Mouse (Mus musculus) CD4-positive helper T cell, adult 2 months (primary cell): Measurements from ENCODE around the gene Arhgap15.

Experiments
- DNase-seq: peaks from one replicate; pipeline ENCODE4 v3.0.0-alpha.2; 2012; ENCODE audit warnings: low read depth, missing footprints, low spot score

The Arhgap15 gene

DNA sequence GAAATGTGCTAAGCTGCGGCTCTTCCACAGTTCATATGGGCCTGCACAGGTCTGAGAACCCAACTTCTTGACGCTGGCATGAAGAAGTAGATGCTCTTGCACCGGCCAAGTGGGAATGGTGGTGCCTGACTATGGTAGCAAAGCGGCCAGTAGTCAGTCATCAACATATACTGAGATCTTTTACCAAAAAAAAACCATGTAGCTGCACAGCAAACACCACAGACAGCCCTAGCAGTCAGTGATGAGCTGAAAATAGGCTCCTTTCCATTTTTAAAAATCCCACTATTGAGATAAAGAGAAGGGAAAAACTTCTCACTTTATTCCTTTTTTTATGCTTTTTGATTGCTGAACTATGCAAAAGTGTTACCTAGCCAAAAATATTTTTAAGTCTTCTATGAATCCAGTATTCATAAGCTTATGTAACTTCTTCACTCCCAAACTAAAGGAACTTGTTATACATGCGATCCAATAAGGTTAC, 175.3 kb downstream of the Arhgap15 start:
- DNase-seq: no peak

DNA sequence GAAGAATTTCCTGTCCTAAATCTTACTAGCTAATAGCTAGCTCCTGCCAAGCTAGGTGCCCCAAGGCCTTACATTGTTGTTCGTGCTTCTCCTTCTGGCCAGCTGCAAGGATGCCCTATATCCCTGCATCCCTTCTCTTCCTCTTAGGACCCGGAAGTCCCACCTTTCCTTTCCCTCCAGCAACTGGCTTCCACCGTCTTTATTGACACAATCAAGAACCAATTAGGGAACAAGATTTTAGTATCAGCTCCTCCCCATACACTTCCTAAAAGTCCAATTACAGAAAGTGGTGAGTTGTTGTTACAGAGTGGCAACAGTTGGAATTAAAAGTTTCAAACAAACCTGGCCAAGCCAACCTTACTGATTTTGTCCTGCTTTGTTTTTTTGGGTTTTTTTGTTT, 183.1 kb downstream of the Arhgap15 start:
- DNase-seq: no peak

DNA sequence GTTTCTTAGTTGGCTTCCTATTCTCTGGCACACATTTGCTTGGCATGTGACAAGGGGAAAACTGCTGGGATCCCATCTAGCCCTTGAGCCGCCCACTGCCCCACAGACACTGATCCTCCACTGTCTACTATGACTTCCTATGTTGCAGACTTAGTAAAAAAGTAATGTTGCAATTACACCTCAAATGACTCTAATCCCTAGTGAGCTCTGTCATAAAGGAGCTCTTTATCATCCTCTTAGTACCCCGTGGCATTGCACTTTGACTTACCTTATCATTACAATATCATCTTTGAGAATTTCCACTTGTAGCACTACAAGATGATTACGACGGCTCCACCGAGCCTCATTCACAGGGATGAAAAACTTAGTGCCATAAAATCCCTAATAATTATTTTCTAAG, 190.6 kb downstream of the Arhgap15 start:
- DNase-seq: no peak

DNA sequence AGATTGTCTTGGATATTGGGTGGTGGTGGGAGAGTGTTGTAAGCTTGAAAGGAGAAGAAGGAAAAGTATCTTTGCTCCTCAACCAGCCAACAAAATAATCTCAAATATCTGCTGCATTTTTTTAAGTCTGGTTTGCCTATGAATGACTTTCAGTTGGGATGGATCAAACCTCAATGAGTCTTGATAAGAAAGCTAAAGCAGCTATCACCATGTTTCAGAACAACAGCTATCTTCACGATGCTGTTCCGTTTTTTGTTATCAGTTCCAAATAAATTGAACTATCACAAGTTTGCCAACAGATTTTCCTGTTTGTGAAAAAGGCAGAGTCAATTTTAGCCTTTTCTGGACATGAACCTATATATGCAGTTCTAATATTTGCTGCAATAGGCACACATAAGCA, 197.1 kb downstream of the Arhgap15 start:
- DNase-seq: no peak

DNA sequence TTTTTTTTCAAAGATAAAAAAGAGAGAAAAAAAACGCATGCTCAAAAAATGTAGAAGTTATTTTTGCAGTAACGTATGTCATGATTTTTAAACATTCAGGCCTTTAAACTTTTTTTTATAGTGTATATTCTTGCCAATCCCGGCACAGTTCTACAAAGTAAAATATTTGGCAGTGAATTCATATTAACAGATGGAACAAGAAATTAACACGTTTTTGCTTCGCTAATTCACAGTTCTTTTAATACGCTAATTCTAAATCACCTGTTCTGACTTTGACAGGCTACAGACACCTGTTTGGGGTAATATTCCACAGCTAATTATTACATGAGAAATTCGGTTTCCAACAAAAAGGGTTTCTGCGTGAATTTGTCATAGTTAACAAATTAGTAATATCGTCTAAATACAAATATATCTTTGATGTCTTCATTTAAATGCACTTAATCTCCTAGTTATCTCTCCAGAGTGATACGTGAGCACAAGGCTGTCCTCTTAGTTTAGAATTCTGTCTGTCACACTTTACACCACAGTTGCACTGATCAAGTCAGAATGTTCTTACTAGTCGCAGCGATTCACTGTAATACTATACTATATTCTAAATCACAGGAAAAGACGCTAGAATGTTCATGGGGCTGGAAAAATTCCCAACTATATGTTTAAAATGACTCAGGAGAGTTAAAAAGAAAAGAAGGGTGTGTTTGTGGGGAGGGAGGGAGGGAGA, 201.3 kb downstream of the Arhgap15 start:
- DNase-seq: no peak

DNA sequence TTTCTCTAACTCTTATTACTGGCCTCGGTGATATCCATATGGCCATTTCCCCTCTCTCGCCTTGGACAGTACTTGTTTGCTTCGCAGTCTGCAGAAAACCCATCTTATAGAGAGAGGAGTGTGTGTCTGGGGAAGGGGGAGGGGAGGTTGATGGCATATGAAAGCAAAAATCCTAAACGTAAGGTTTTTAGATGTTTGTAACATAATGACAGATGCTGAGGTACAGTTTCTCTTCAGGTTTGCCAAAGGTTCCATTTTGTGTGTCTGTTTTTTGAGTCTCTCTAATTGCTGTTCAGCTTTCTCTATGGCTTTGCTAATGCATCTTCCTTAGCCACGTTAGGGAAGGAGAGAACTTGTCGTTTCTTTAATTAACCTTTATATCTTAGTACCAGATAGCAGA, 202.1 kb downstream of the Arhgap15 start:
- no peak for DNase-seq

DNA sequence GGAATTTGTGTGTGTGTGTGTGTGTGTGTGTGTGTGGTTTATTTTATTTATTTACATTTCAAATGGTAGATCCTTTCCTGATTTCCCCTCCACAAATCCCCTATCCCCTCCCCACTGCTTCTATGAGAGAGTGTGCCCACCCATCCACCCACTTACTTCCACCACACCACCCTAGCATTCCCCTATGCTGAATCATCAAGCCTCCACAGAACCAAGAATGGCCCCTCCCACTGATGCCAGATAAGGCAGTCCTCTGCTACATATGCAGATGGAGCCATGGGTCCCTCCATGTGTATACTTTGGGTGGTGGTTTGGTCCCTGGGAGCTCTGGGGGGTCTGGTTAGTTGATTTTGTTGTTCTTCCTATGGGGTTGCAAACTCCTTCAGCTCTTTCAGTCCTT, 210.6 kb downstream of the Arhgap15 start:
- no peak for DNase-seq

DNA sequence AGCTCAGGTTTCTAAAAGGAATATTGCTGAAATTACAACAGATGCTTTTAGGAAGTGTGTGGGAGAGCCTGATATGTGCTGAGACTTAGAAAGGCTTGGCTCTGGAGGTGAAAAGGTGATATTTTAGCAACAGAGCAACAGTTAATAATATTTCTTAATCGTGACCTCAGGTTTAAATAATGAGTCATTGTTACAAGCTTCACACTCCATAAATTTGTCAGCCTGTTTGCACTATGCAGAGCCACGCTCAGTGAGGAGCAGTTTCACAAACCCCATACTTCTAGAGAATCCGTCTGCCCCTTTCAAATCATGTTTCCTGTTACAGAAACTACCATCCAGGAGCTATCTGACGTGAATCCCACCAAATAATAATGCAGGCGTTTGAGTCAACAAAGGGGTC, 213.8 kb downstream of the Arhgap15 start:
- DNase-seq: no peak

DNA sequence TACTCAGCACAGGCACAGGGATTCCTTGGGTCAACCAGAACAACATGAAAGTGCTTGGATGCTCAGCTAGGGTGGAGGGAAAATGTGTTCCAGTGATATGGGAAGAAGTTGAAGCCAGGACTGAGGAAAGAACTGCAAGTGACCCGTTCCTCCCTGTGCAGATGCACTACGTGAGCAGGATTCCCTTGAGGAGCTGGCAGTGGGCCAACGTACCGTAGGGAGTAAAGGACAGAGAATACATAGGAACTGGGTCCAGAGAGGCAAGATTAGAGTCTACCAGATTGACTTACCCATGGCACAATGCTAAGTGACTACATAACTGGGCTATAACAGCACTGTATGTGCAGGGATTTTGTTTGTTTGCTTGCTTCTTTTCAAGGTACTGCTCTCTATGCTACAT, 220.0 kb downstream of the Arhgap15 start:
- no peak for DNase-seq

DNA sequence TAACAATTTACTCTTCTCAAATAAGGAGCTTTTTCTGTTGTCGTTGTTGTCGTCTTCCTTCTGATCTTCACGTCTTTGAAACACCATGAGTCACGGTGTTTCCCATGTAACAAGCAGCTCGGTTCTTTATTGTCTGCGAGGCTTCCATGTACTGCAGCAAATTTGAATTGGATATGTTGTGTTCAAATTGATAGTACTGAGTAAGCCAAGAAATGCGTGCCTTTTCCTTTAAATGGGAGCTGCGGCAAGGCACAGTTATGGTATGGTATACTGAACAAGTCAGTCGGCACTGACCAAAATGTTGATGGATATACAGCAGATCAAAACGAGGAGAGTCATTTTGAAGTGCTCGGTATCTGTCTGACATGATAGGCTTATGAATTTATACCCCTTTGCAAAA, 229.1 kb downstream of the Arhgap15 start:
- no peak for DNase-seq

DNA sequence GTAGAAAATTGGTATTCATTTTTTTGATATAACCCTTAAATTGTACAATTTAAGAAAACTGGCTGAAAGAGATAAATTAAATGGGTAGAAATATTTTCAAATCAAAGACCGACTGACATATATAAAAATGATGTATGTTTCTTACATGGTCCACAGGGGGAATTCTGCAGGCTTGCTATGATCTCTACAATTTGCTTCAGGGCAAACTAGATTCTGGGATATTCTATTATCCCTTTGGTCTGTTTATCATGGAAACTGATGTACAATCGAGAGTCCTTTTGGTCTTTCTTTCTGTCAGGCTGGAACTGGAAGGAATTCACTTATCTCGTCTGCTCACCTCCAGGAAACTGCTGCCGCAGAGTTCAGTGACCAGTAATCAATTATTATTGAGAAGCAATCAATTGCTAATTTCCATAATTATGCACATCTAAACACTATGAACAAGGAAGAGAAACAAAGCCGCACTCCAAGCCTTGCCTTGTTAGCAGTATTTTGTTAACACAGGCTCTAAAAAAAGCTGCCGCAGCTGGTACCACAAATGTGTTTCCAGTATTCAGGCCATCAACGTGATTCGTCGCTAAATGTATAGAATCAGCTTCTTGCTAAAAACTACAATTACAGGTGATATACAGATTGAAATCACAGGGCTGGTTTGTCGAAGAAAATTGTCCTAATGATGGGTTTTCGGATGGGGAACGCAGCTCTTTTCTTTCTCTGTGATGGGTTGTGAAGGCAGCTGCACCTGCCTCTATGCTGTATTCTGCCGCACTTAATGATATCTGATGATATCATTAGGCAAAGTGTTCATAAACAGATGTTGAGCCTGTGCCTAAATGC, 229.8 kb downstream of the Arhgap15 start:
- DNase-seq: no peak

DNA sequence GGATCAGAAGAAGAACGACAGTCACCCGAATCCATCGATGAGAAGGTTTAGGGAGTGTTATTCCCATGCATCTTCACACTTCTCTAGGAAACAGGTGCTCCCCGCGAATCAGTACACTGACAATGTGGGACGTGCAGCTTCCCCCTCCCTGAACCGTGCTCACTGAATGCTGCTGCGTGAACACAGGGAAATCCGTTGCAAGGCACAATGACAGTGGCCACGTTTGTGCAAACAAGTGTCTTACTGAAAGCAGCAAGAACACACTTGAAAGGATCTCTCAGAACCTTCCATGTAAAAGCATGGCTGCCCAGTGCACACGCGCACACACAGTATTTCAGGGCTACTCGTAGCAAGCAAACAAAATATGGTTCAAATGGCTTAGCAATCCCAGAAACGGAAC, 237.4 kb downstream of the Arhgap15 start:
- DNase-seq: no peak

DNA sequence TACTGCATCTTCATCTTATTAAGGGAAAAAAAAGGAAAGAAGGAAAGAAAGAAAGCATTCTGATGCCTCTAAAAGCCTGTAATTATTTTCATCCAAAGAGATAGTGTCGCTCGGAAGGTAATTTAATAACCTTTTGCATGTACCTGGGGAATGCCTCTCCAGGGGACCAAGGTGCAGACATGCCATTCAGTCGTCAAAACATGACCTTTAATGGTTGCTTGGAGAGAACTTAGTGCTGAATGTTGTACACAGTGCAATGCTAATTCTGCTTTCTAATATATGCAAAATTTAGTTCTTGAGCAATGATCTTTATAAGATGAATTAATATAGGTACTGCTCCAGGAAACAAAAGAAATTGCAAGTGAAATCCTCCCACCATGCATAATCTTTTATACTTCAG, 239.3 kb downstream of the Arhgap15 start:
- no peak for DNase-seq

DNA sequence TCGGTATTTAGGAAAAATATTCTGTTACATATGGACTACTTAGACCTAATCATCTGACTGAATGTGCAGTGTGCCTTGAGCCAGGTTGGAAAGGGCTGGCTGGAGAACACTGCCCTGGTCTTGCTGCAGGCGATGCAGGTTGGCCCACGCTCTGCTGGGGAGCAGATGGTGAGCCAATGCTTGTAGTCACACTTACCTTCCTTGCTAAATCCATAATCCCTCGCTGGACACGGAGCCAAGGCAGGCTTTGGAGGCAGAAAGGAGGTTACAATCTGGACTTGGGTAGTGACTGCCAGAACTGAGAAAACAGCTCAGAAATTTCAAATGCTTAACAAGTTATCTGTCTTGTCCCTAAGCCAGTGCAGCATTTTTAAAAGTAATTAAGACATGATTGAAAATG, 241.2 kb downstream of the Arhgap15 start:
- DNase-seq: no peak

DNA sequence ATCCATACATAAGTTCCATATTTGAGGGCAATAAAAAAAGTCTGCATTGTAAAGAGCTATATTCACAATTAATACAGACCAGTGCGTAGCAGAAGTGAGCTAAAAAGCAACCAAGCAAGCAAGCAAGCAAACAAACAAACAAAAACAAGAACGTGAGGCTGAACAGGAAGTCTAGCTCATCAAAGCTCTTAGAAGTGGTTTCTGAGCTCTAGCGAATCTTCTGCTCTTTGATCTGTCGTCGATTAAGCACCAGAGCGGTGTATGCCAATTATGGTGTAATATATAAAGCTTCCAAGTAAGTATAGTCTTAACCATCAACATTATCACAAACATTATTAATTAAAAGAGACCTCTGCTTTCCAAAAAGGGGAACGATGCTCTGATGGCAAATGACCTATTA, 243.9 kb downstream of the Arhgap15 start:
- DNase-seq: peak; percentile 63

DNA sequence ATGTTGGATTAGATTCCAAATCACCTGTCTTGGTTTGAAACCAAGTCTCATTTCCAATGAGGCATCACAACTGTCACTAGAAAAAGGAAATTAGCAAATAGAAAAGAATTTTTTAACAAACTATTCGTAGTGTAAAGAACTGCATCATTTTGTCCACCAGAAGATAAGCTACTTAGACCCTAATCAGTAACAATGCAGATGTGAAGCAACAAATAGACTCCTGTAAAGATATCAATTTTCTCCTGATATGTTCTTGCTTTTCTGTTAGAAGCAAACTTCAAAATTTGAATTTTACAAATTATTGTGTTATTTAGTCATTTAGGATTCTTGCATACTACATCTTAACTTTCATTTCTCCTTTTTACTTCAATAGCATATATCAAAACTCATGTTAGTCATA, 253.8 kb downstream of the Arhgap15 start:
- DNase-seq: no peak

DNA sequence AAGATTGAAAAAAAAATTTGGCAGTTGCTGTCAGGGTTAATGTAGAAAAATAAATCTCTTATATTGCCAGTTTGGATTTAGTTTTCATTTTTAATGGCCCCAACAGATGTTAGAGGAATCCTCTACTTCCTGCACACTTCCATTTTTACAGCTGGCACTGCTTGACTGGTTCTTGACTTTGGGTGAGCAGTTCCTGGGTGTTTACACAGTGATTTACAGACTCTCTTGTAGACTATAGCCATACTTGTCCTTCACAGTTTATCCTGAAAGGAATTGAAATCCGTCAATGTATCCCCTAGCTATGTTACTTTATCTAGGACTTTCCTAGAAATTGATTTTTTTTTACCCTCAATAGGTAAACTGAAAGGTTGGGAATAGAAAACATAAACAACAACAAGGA, 261.6 kb downstream of the Arhgap15 start:
- DNase-seq: no peak

DNA sequence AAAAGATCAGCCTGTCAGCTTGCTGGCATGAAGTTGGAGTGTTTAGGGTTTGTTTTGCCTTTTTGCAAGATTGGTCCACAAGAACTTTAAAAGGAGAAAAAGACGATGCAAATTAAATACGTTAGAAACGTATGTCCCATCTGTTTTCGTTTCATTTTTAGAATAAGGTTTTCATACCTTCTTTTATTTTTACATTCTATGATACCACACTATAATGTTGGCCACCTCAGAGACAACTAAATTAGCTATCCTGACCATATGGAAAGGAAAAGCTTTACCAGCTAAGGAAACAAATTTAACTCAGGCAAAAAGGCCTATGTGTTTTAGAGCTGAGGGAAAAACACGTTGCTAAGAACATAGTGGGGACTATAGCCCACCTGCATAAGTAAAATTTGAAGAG, 264.8 kb downstream of the Arhgap15 start:
- no peak for DNase-seq

DNA sequence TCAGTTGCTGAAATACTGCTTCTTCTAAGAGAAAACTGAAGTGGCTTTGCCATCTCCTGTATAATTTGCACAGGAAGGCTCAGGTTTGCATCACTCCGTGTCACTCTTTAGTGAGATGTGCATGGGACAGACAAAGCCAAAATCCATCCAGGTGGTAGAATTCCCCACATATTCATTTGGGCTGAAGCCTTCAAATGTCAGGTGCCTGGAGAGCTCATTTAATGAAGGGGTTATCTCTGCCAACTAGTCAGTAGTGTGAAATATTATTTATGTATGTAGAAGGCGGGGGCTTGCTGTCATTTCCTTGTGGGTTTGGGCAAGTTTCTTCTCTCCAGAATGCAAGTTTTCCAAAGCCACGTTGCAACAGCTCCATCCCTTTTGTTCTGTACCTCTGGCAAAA, 268.1 kb downstream of the Arhgap15 start:
- DNase-seq: no peak

DNA sequence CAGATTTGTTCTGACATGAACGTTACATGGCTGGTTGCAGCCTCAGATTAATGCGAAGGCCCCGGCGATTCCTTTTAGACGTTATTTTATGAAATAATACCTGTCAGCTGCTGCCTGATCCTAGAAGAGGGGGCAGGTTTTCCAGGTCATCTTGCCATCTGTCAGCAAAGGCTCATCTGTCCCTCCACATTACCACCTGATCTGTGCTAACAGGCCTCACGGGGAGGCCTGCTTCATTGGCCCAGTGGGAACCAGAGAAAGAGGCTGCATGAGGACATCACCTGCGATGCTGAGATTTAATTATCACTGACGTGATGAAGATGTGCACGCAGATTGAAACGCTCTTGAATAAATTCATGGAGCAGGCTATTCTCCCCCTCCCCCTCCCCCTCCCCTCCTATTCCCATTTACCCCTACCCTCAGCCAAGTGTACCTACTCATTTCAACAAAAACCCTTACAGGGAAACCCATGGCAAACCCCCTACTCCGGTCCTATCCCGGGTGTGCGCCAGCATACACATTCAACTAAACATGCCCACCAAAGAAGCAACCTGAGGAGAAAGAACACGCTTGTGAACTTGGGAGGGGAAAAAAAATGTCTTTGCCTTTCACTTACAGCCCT, 268.9 kb downstream of the Arhgap15 start:
- DNase-seq: no peak

DNA sequence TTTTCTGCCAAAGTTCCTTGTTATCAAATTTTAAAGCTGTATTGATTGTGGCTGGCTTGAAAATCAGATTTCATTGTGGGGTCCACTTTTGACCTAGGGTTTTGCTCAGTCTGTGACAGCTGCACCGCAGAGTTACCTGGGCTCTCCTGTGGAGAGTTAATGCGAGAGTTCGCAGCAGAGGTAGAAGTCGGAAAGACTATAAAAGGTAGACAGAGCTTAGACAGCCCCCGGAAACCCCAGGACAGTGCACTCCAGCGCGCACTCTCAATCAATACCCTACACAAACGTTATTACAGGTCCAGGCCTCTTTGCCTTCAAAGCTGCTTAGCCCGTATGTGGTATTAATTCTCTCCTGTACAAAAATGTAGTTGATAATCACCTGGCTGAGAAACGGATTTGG, 269.4 kb downstream of the Arhgap15 start:
- no peak for DNase-seq

DNA sequence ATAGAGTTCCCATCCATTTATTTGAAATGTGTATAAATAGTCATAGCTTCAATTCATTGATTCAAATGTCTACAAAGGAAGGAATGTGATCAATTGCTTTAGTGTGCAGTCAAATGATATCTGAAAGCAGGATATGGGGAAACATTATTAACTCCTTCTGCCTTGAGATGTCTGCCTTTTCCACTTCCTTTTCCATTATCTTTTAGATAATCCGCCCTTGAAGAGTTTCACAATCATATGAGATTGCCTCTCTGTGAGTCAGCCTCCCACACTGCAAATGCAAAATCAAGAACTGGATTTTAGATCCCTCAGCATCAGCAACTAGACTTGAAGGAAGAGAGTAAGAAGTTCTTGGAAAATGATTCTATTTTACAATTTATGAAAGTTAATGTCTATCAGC, 276.1 kb downstream of the Arhgap15 start:
- no peak for DNase-seq
